Mouse (Mus musculus) embryo, embryonic 10 days (tissue): ENCODE measurements at regions not wholly inside any gene's neighbourhood (a gene's known extent, or its start where the extent isn't known, plus 50 kb on each side); places are given as distances from the start of the nearest gene placed in this dataset.
"Not testable (repeated sequence)": the region's sequence is repeated elsewhere in the genome, so short reads cannot be mapped to it uniquely, and the experiment has no call there.

ENCODE experiments used
- DNase-seq: peaks from one replicate; pipeline ENCODE4 v3.0.0-alpha.2; 2015; ENCODE audit warnings: low spot score

DNA sequence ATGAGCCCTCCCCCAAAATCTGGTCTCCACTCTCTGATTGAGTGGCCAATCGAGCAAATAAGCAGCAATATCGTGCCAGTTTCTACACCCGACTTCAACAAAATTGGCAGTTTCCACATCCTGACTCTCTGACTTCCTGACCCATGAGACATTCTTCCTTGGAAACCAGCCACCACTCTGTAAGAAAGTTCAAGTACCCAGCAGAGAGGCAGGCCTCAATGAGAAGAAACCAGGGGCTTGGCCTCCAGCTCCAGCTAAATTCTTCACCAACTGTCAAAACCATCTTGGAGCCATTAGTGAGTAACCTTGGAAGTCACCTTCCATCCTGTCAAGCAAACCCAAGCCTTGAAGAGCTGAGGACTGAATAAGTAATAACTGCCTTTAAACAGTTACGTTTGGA, 162.7 kb upstream of the Intu start:
- no peak for DNase-seq

DNA sequence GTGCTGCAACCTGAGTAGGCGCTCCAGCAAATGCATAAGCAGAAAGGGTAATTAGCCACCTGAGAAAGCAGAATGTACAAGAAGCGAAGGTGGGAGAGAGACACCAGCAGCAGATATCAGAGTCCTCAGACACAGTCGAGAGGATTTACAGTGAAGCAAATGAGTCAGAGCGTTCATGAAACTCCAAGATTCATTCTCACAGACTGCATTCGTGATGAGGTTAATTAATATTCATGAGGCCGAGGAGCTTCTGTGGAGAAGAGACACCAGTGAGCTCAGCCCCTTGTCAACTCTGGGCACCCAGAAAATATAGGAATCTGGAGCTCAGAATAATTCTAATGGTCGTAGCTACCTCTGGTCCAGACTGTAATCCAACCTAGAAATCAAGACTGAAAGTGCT, 159.7 kb upstream of the Intu start:
- DNase-seq, result no peak

DNA sequence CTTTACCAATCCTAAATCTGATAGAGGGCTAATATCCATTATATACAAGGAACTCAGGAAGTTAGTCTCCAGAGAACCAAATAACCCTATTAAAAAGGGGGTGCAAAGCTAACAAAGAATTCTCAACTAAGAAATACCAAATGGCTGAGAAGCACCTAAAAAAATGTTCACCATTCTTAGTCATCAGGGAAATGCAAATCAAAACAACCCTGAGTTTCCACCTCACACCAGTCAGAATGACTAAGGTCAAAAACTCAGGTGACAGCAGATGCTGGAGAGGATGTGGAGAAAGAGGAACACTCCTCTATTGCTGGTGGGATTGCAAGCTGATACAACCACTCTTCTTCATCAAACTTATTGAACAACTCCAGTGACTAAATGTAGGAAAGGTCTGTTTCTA, 154.9 kb upstream of the Intu start:
- DNase-seq, result not testable (repeated sequence)

DNA sequence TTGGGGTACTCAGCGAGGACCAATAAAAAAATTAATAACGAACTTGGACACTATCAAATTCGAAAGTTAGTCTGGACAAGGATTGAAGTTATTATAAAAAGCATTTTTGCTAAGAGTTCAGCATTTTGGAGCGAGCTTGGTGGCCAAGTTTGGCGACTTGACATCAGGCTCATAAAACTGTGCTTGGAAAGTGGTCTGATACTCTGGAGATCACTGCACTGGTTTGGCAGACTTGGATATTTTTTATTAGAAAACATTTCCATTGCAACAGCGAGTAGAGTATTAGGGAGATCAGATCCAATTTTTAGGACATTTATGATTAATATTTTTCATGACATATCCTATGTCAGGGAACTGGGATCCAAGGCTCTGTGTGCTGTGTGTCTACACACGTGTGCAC, 153.7 kb upstream of the Intu start:
- DNase-seq, result no peak

DNA sequence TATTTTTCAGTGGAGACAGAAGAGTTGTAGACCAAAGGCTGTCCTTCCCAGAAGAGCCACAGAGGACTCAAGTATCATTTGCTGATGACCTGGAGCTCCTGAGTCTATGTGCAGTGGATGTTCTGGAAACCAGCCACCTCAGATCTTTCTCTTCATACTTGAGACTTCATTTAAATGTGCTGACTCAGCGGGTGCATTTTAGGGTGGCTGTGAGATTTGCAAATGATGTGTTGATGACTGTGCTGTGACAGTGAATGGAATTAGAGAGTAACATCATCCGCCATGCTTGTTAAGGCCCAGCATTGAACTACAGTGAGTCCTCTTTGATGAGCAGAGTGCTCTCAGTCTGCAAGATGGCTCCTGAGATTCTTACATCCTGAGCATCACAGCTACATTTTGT, 152.0 kb upstream of the Intu start:
- no peak for DNase-seq

DNA sequence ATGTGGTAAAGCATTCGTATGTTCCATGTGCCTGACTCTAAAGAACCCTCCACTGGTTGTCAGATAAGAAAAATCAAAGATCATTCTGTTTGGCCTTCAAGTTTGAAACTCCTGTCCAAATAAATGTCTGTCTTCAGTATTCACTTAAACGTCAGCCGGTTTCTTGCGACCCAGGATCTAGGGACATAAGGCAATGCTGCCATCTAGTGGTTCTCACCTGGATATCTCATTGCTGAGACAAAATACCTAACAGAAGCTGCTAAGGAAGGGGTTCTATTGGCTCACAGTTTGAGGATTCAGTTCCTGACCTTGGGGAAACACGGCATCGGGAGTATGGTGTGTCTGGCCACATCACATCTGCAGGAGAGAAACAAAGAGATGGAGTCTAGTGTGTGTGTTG, 139.5 kb upstream of the Intu start:
- peak; percentile 91 for DNase-seq

DNA sequence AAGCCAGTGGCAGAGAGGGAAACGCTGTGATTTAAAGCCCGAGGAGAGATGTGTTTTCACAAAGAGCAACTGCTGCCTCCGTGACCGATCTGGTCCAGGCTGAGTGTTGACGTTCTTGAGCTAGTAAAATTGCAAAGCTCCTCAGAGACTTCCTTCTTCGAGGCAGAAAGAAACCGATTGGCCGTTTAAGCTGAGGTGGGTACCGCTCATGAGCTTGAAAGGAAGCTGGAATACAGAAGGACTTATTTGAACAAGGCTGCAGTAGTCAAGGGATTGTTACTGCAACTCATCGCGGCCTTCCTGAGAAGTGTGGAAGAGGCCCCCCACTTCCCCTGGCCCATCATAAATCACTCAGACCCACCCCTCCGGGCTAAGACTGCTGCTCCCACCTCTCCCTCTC, 132.9 kb upstream of the Intu start:
- peak; percentile 34 for DNase-seq

DNA sequence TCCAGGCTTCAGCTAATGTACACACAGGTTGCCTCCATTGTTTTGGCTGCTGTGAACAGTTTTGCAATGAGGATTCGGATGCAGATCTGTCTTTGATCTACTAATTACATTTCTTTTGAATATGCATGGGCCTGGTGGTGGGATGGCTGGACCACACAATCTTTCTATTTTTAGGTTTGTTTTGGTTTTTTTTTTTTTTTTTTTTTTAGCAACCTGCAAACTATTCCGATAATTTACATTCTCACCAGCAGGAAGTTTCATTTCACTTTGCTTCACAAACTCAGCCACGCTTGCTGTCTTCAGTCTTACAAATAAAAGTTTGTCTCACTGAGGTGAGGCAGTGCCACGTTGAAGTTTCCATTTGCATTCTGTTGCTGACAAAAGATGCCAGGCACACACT, 127.7 kb upstream of the Intu start:
- no peak for DNase-seq

DNA sequence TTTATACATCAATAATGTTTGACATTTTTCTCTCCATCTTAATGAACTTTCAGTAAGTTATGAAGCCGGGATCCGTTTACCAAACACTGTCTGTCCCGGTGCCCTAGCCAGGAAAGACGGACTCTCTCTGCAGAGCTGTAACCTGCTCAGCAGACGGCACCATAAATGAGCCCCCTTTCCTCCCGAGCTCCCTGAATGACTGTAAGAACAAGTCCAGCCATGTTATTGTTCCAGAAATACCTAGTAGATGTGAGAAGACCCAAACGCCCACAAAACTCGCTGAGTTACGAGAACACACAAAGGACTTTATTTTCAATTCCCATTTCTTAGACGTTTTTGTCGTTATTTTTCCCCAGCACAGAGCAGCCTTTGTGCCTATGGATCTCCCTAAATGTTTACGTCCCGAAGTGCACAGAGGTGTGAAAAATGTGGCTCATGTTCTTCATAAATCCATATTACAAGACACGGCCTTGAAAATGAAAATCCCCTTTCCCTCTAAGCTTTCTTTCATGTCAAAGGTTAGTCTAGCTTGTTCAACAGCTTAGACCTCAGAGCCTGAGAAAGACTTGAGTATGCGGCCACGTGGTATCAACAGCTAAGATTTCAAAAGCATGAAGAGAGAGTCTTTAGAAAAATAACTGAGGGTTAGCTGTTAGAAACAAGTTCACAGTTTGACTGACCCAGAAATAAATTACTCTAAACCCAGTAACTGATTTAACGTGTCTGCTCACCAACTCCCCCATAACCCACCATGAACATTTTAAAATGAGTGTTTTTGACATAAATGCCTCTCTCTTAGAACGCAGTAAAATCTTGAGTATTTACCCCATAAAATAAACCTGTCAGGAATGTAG, 125.8 kb upstream of the Intu start:
- DNase-seq, result no peak

DNA sequence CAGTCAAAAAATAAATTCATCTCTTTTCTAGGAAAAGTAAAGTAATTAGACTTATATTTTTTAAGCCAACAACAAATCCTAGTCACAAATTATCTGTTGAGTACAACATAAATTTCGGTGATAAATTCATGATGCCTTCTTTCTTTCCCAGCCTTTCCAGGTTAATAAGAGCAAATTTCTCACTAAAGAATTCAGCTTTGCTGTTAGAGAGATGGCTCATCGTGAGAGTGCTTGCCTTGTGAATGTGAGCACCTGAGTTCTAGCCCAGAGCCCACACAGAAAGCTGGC, 125.2 kb upstream of the Intu start:
- DNase-seq, result no peak

DNA sequence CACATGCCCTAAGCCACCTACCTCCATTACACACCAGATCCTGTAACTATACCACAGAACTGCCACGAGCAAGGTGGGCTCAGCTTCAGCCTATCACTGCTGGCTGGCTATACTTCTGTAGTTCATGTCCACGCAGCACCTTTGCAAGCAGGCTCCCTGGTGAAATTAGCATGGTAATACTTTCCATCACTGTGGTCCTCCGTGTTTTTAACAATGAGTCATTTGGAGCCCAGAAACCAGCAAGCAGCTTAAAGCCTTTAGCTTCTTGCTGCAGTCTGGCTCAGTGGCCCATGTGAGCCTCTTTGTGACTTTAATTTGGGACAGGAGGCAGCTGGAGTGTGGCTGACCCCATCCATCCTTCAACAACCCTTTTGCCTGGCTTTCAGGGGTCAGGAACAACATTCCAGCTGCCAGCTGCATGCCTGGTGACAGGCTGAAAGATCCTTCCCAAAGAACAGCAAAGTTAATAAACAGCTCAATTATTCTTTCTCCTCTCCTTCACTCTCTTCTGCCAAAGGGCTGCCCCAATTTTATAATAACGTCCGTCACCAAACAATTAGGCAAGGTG, 122.1 kb upstream of the Intu start:
- peak; percentile 76 for DNase-seq

DNA sequence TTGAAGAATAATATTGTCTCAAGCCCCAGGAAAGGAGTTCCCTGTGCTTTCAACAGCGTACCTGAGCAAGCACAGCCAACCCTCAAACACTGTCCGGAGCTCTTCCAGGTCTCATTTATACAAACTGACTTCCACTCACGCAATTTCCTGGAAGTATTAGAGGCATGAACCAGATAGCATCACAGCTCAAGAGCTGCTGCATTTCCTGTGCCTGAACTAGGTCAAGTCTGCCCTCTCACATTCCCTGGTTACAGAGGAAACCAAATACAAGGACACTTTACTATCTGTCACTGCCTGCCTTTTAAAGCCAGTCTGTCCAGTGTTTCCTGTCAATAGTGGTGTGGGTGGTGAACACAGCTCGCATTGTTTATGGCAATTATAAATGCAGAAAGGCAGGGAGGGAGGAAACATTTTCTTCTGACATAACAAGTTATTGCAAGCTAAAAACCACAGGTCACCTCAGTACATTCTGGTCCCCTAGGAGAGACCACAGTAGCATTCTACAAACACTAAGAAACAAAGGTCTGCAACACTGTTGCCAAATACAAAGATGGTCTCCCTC, 120.3 kb upstream of the Intu start:
- DNase-seq, result no peak

DNA sequence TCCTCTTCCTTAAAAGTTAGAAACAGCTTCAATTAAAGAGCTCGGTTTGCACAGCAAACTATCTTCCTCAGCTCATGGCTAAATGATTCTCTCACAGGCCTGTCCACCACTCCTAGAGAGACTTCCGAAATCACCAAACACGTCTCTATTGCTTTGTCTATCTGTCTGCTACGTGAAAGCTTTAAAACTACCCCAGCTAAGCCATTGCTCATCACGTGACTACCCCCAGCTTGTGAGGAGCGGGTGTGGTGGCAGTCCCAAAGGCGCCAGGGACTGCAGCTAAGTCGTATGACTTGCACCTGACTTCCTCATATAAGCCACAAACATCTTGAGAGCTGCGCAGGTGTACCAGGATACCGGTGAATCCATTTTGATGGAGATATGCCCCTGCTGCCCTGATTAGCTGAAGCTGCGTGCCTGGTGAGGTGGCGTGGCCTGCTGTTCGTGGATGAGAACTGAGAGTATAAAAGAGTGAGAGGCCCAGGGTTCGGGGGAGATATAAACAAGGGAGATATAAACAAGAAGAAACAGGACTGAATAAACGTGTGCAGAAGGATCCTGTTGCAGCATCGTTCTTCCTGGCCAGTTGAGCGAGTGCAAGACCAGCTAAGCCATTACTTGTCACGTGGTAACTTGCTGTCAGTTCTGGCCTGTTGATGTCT, 105.8 kb upstream of the Intu start:
- DNase-seq, result not testable (repeated sequence)

DNA sequence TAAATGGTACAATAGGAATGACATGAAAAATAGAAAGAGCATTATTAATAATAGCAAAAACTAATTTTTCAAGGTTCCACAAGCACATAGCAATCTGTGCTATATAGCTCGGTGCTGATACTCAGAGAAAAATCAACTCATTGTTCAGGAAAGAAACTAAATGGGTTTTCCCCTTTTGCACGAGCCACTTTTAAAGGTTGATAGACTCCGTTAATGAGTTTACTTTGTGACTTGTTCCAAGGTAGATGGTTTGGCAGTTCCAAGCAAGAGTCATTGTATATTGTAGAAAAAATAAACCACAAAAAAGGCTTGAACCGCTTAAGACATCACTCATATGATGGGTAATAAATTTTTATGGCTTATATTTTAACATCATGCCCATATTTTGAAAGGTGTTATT, 105.0 kb upstream of the Intu start:
- no peak for DNase-seq

DNA sequence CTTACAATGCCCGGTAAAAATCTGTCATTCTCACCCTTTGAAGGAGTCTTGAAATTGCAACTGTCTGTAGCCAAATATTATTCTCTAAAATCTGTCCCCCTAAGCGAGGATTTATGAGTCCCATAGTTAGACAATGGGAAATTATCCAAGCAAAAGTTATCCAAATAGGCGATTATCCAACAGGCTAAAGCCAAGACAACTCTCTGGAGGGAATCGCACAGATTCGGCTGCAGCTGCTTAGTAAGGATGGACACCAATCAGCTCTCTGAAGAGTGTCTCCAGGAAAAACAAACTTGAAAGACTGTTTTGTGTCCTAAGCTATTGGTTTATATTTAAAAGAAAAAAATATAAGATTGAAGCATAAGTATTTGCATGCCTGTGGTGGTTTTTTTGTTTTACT, 103.1 kb upstream of the Intu start:
- DNase-seq, result no peak

DNA sequence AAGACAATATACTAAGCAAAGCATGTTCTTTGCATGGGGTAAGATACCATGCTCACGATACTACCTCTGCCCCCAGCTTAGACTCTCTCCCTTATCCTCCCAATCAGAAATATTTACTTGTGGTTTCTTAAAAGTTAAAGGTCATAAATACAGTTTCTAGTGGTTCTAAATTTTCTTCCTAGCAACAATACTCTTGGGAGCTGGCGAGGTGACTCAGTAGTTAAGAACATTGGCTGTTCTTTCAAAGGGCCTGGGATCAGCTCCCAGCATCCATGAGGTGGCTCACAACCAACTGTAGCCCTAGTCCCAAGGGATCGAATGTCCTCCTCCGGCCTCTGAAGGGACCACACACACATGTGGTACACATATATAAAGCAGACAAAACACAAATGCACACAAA, 92.8 kb upstream of the Intu start:
- no peak for DNase-seq

DNA sequence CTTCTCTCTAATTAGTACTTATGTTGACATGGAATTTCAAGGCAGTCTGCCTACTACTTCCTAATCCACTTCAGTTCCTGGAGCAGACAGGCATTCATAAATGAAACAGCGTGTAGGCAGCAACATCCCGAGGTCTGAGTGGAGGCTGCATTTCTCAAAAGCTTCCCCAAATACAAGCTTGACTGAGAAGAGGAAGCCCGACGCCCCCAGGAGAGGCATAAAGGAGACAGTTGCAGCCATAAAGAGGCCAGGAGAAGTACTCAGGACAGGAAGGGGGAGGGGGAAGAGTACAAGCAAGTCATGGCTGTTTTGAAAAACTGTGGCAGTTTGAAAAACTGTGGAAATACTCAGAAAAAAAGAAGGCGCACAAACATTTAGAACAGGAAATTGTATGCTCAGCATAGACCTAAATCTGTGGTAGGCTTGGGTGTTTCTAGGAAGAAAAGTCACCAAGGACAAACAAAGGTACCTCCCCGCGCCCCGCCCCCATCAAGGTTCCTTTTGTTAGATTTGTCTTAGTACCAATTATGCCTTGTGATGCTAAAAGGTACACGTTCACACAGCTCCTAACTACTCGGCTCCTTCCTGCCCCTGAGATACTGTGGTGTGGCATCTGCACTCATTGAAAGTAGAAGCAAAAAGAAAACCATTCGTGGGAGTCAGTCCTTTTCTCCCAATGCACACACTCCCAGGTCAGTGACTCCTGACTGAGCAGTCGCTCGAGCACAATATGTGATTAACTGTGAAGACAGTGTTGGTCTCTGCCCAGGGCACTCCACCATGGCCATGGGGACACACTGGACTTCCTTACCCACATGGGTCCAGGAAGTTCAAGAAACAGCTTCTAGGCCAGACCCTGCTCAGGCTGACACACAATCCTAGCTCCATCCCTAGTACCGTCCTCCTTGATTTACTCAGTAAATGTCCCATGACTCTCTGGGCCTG, 89.7 kb upstream of the Intu start:
- DNase-seq, result peak; percentile 20

DNA sequence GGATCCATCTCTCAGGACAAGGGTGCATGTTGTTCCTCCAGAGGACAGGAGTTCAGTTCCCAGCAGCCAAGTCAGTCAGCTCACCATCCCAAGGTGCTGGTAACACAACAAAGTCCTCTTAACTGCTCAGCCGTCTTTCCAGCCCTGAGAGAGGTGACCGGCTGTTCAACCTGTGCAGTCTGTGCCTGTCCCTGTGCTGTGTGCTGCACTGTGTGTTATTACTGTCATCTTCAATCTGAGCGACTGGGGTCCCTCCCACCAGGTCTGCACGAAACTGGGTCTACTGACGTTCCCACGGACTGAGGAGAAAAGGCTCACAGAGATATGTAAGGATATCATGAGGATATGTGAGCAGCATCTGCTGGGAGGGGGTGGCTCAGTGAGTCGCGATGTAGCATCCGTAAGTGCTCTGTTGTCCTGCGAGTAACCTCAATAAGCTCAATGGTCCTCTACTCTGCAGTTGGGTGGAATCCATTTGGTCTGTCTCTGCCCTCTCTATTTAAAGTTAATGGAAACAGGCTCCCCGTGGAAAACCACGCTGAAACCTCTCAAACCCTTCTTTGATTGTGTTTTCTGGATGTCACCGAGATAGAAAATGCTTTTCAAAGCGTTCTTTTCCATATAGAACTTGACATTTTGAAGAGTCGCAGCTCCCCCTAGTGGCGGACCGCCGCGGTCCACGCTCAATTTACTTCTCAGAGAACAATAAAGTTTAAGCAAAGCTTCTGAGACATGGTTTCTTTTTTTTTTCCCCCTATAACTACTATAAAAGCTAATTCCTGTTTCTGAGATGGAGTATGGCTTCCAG, 87.1 kb upstream of the Intu start:
- DNase-seq, result peak; percentile 86

DNA sequence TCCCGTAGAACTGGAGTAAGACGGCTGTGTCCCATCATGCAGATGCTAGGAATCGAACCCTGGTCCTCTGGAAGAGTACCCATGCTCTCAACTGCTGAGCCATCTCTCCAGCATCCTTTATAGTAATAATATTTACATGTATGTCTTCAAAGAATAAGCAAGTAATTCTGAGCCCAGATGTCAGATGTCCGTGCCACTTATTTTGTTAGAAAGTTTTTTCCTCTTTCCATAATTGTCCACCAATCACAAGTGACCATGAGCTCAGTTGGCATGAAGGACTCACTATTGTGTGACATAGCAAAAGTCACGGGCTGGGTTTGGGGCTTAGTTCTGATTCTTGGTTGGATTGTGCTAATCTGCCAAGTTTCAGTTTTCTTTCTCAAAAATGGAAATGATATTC, 78.1 kb upstream of the Intu start:
- no peak for DNase-seq

DNA sequence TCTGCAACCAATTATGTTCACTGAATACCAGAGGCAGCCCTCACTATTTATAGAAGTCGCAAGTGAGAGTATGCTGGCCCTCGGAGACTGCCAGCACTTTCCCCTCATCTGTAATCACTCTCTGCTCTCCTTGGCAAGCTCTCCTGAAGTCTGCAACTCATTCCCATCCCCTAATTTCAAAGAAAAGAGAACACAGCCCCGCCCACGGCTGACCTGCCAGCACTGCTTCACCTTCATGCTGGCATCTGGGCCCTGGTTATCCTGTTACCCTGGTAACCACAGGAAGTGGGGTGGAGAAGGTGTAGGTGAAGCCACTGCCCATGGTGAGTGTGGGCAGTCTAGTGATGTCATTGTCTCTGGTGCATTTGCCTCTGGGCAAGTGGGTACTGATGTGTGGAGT, 77.5 kb upstream of the Intu start:
- peak; percentile 33 for DNase-seq

DNA sequence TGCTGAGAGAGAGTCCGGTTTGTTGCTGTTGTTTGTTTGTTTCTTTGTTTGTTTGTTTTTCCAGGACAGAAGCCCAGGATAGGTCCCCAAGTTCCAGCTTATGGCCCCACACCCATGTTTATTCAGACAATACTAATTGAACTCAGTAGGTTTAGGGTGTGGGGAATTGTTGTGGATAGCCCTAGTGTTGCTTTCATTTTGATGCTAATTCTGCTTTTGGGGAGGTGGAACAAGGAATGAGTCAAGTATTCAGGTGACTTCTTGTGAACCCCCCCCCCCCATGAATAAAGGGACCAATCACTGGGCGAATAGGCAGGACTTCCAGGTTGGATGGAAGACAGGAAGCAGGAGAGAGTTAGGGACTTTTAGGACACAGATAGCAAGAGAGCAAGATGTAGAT, 75.0 kb upstream of the Intu start:
- DNase-seq, result no peak
